Mouse (Mus musculus) forebrain, embryonic 10.5 days (tissue): ENCODE results near the gene Itga3. TPM values are rescaled to one million over a fixed set of nuclear protein-coding genes. Genes with fewer than 3 reads are reported as not detected.

ENCODE experiments used
- DNase-seq: peaks from one replicate; pipeline ENCODE4 v3.0.0-alpha.2; 2017; ENCODE audit warnings: low spot score; ENCODE audit errors: extremely low spot score
- H3K27ac ChIP-seq: fragments of 300-500 bp; sonication (generic); 2 replicates; pipeline ENCODE4 v1.5.1; 2016; ENCODE audit warnings: mild to moderate bottlenecking
- H3K27me3 ChIP-seq: fragments of 300-500 bp; sonication (generic); 2 replicates; pipeline ENCODE4 v1.6.1; 2016; ENCODE audit warnings: mild to moderate bottlenecking; ENCODE audit not compliant: poor library complexity, severe bottlenecking
- H3K36me3 ChIP-seq: fragments of 300-500 bp; sonication (generic); replicated peaks from 2 replicates; pipeline ENCODE4 v1.6.1; 2016; ENCODE audit warnings: mild to moderate bottlenecking, moderate library complexity
- H3K4me1 ChIP-seq: fragments of 300-500 bp; sonication (generic); 2 replicates; pipeline ENCODE4 v1.6.1; 2016
- H3K4me3 ChIP-seq: fragments of 300-500 bp; sonication (generic); 2 replicates; pipeline ENCODE4 v1.5.1; 2016; ENCODE audit warnings: mild to moderate bottlenecking, moderate library complexity
- H3K9me3 ChIP-seq: fragments of 300-500 bp; sonication (generic); 2 replicates; pipeline ENCODE4 v1.6.1; 2016; ENCODE audit warnings: mild to moderate bottlenecking, moderate library complexity
- WGBS: fragments of 180-500 bp; shearing (Covaris S2); methylation state at CpG from one replicate; pipeline ENCODE4 v1.1.7; 2016; 5-methylcytosine and 5-hydroxymethylcytosine counted together
- polyA plus RNA-seq: library from polyadenylated mRNA; unstranded; fragments of >200 nt; fragmentation: Nextera tagmentation; extraction: Ambion mirVana; gene quantifications from 2 replicates; pipeline ENCODE4 v1.2.1, GENCODE M21; 2016

Gene Itga3
- polyA plus RNA-seq, result 5.5 and 6.5 TPM in 2 replicates

DNA sequence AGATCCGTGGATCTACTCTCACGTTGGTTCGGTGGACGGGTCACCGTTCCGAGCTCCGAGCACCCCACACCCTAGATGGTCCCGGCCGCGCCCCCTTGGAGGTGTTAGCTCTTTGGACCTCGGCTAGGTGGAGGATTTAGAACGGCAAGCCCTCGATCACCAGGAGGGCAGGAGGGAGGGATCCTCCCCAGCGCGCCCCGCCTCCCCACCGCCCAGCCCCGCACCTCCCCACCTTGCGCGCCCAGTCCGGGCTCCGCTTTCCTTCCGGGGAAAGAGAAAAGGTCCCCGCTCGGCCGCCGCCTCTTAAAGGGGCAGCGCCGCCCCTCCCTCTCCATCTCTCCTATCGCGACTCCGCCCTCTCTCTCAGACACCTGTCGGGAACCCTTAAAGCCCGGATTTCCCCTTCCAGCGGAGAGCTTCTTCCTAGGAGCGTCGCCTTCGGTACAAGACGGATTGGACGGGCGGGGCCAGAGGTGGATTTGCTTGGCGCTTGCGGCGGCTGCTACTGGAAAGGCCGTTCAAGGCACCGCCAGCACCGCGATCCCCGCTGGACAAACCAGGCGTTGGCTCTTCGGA, at the start of gene Itga3:
Gene Itga3, minus strand, starts transcription at position 266 of the 576 bp plus-strand sequence.
- WGBS, result 0% methylated on average over 51 of the region's 51 CpGs
- H3K4me1 ChIP-seq, result peaks cover 75% of the 10 kb centered on the region
- DNase-seq, result peak; percentile 67
- no peaks in the 10 kb centered on the region for H3K36me3 ChIP-seq
- peak within 1 kb of the TSS; percentile 58 for H3K4me3 ChIP-seq
- no peaks in the 10 kb centered on the region for H3K9me3 ChIP-seq
- H3K27me3 ChIP-seq, result peaks cover 71% of the 10 kb centered on the region
- peak within 1 kb of the TSS; percentile 77 for H3K27ac ChIP-seq

- H3K27ac ChIP-seq, result no peak overlapping the region
- H3K27me3 ChIP-seq, result peaks cover 98% of the 10 kb centered on the region
- no peak for DNase-seq
- whole genome bisulfite sequencing, result 24% methylated on average over 7 of the region's 7 CpGs
- H3K36me3 ChIP-seq, result no peaks in the 10 kb centered on the region
- H3K4me1 ChIP-seq, result peaks cover 56% of the 10 kb centered on the region
- H3K9me3 ChIP-seq, result no peaks in the 10 kb centered on the region
- H3K4me3 ChIP-seq, result no peak overlapping the region
These were observed 48.9 kb upstream of the Itga3 start for GRCm38 (mm10) chr11:95125366-95125948.

DNA sequence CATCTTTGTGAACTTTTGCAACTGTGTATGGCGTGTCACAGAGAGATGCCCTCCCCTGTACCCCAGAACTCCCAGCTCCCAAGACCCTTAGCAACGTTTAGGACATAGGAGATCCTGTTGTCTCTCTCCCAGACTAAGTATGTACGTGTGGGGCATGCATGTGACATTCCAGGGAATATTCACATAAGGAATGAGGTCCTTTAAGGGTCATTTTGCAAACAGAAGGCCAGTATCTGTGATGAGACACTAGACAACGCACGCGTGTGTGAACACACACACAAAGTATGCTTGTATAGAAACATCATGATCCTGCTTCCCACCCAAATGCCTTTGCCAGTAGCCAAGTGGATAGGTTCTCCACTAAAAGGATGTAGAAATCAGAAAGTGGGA, 45.5 kb upstream of the Itga3 start:
- no peak for DNase-seq
- no peak overlapping the region for H3K27ac ChIP-seq
- no peaks in the 10 kb centered on the region for H3K9me3 ChIP-seq
- H3K27me3 ChIP-seq, result peaks cover 100% of the 10 kb centered on the region
- H3K4me1 ChIP-seq, result peaks cover 65% of the 10 kb centered on the region
- peak overlapping the region; percentile 56 for H3K4me3 ChIP-seq
- 19% methylated on average over 6 of the region's 6 CpGs for WGBS
- H3K36me3 ChIP-seq, result no peaks in the 10 kb centered on the region

- peak overlapping the region; percentile 56 for H3K4me3 ChIP-seq
- no peak for DNase-seq
- under 1% methylated on average over 63 of the region's 63 CpGs for WGBS
- peaks cover 60% of the 10 kb centered on the region for H3K4me1 ChIP-seq
- no peak overlapping the region; the same call in 1 of the 2 replicates for H3K27ac ChIP-seq
- H3K27me3 ChIP-seq, result peaks cover 94% of the 10 kb centered on the region
- no peaks in the 10 kb centered on the region for H3K36me3 ChIP-seq
- no peaks in the 10 kb centered on the region for H3K9me3 ChIP-seq
These were observed 44.8 kb upstream of the Itga3 start for GRCm38 (mm10) chr11:95121161-95122099.

GRCm38 (mm10) chr11:95120633-95121020, 44.0 kb upstream of the Itga3 start:
- H3K9me3 ChIP-seq, result no peaks in the 10 kb centered on the region
- peaks cover 53% of the 10 kb centered on the region for H3K4me1 ChIP-seq

GRCm38 (mm10) chr11:95119990-95120632, 43.5 kb upstream of the Itga3 start, which contains the start of gene Dlx3:
Gene Dlx3 (plus strand): TSS chr11:95120119.
- peaks cover 48% of the 10 kb centered on the region for H3K4me1 ChIP-seq
- peak within 1 kb of the TSS; percentile 56 for H3K4me3 ChIP-seq
- peaks cover 81% of the 10 kb centered on the region for H3K27me3 ChIP-seq
- peak; percentile 83 for DNase-seq
- H3K36me3 ChIP-seq, result no peaks in the 10 kb centered on the region
- 0 out of 2 replicates have a peak within 1 kb of the TSS, but pooled peaks have one; percentile 51 for H3K27ac ChIP-seq
- H3K9me3 ChIP-seq, result no peaks in the 10 kb centered on the region
- under 1% methylated on average over 55 of the region's 55 CpGs for WGBS

More at GRCm38 (mm10) chr11:95120633-95121020, 44.0 kb upstream of the Itga3 start:
- Histone ChIP-seq H3K36me3 (no peaks in the 10 kb centered on the region), H3K27me3 (peaks cover 86% of the 10 kb centered on the region), H3K27ac (0 out of 2 replicates have a peak overlapping the region, but pooled peaks have one; percentile 51), H3K4me3 (peak overlapping the region; percentile 56)
- no peak for DNase-seq
- WGBS, result 1% methylated on average over 21 of the region's 21 CpGs

- no peaks in the 10 kb centered on the region for H3K9me3 ChIP-seq
- H3K4me3 ChIP-seq, result 0 out of 2 replicates have a peak overlapping the region, but pooled peaks have one; percentile 4
- no peaks in the 10 kb centered on the region for H3K36me3 ChIP-seq
- peaks cover 66% of the 10 kb centered on the region for H3K27me3 ChIP-seq
- peak; percentile 77 for DNase-seq
- 5% methylated on average over 8 of the region's 8 CpGs for WGBS
- no peak overlapping the region for H3K27ac ChIP-seq
- H3K4me1 ChIP-seq, result peaks cover 42% of the 10 kb centered on the region
These were observed 41.9 kb upstream of the Itga3 start for GRCm38 (mm10) chr11:95118505-95118904.

- H3K27me3 ChIP-seq, result peaks cover 55% of the 10 kb centered on the region
- no peak overlapping the region for H3K27ac ChIP-seq
- peaks cover 36% of the 10 kb centered on the region for H3K4me1 ChIP-seq
- WGBS, result 3% methylated on average over 6 of the region's 6 CpGs
- H3K4me3 ChIP-seq, result no peak overlapping the region
- H3K9me3 ChIP-seq, result no peaks in the 10 kb centered on the region
- no peaks in the 10 kb centered on the region for H3K36me3 ChIP-seq
- peak; percentile 76 for DNase-seq
These were observed 40.4 kb upstream of the Itga3 start for GRCm38 (mm10) chr11:95117030-95117429.

GRCm38 (mm10) chr11:95110081-95110480, 33.5 kb upstream of the Itga3 start:
- Histone ChIP-seq H3K27me3 (peaks cover 18% of the 10 kb centered on the region), H3K36me3 (no peaks in the 10 kb centered on the region), H3K27ac (no peak overlapping the region), H3K4me1 (peaks cover 16% of the 10 kb centered on the region), H3K9me3 (no peaks in the 10 kb centered on the region), H3K4me3 (no peak overlapping the region)
- no peak for DNase-seq
- 93% methylated on average over 7 of the region's 7 CpGs for WGBS

- Histone ChIP-seq H3K9me3 (no peaks in the 10 kb centered on the region), H3K27me3 (peaks cover 18% of the 10 kb centered on the region), H3K27ac (no peak overlapping the region), H3K4me3 (no peak overlapping the region), H3K4me1 (peaks cover 27% of the 10 kb centered on the region), H3K36me3 (no peaks in the 10 kb centered on the region)
- DNase-seq, result no peak
- 86% methylated on average over 2 of the region's 2 CpGs for WGBS
These were observed 32.4 kb upstream of the Itga3 start for GRCm38 (mm10) chr11:95109000-95109399.

- Histone ChIP-seq H3K9me3 (no peaks in the 10 kb centered on the region), H3K27ac (0 out of 2 replicates have a peak overlapping the region, but pooled peaks have one; percentile 75), H3K36me3 (no peaks in the 10 kb centered on the region), H3K27me3 (peaks cover 13% of the 10 kb centered on the region), H3K4me1 (peaks cover 33% of the 10 kb centered on the region), H3K4me3 (0 out of 2 replicates have a peak overlapping the region, but pooled peaks have one; percentile 4)
- DNase-seq, result peak; percentile 83
- WGBS, result 36% methylated on average over 23 of the region's 23 CpGs
These were observed 30.0 kb upstream of the Itga3 start for GRCm38 (mm10) chr11:95106440-95107236.
